Mouse (Mus musculus): ENCODE data around the gene Mbd4. TPM values are rescaled to one million over a fixed set of nuclear protein-coding genes. Genes with fewer than 3 reads are reported as not detected.

Gene Mbd4
- polyA plus RNA-seq, 1 experiment from 2014 or later = 14.6 TPM

- Histone ChIP-seq H3K9me3 (replicated peaks; ENCODE audit: control insufficient read depth, low read length) (no peaks in the 10 kb centered on the region), H3K9ac (ENCODE audit: low read depth, low read length) (no peak overlapping the region), H3K4me1 (ENCODE audit: control insufficient read depth, insufficient read depth, low read length) (no peaks in the 10 kb centered on the region), H3K27me3 (ENCODE audit: control insufficient read depth, insufficient read depth, low read length) (no peaks in the 10 kb centered on the region), H3K4me3 (ENCODE audit: low read depth, low read length) (no peak overlapping the region), H3K36me3 (ENCODE audit: control insufficient read depth, insufficient read depth, low read length) (peaks cover 72% of the 10 kb centered on the region), H3K4me2 (no peak overlapping the region), H3K27ac (ENCODE audit: low read depth, low read length) (no peak overlapping the region)
- no peak; the same call in 1 of the 2 replicates for ATAC-seq (replicated peaks; ENCODE audit: insufficient number of reproducible peaks, low FRiP score, low TSS enrichment)
- 76% methylated on average over 34 of the region's 34 CpGs for WGBS (ENCODE audit: insufficient replicate concordance)
Measured at GRCm38 (mm10) chr6:115791842-115792686, 61.1 kb downstream of the Mbd4 start.

GRCm38 (mm10) chr6:115791016-115791415, 62.2 kb downstream of the Mbd4 start:
- H3K27me3 ChIP-seq (ENCODE audit: control insufficient read depth, insufficient read depth, low read length) = no peaks in the 10 kb centered on the region
- H3K4me1 ChIP-seq (ENCODE audit: control insufficient read depth, insufficient read depth, low read length) = no peaks in the 10 kb centered on the region
- 77% methylated on average over 10 of the region's 10 CpGs for WGBS (ENCODE audit: insufficient replicate concordance)
- H3K36me3 ChIP-seq (ENCODE audit: control insufficient read depth, insufficient read depth, low read length) = peaks cover 72% of the 10 kb centered on the region
- no peak overlapping the region for H3K27ac ChIP-seq (ENCODE audit: low read depth, low read length)
- no peak overlapping the region for H3K4me3 ChIP-seq (ENCODE audit: low read depth, low read length)
- H3K9ac ChIP-seq (ENCODE audit: low read depth, low read length) = no peak overlapping the region
- H3K4me2 ChIP-seq = no peak overlapping the region
- ATAC-seq (replicated peaks; ENCODE audit: insufficient number of reproducible peaks, low FRiP score, low TSS enrichment) = no peak
- H3K9me3 ChIP-seq (replicated peaks; ENCODE audit: control insufficient read depth, low read length) = no peaks in the 10 kb centered on the region

Other genes starting within 250 kb of the Mbd4 start
- gene Raf1, start 176.7 kb downstream of the Mbd4 start, polyA plus RNA-seq (2014; fragmentation: Nextera tagmentation; extraction: Ambion mirVana) = 96.3 and 107 TPM in 2 replicates
- 4.2 and 4.4 TPM in 2 replicates for gene Tmem40, start 91.0 kb downstream of the Mbd4 start, polyA plus RNA-seq (2014; fragmentation: Nextera tagmentation; extraction: Ambion mirVana)
- 38.8 and 50.8 TPM in 2 replicates for gene Cand2, start 78.8 kb downstream of the Mbd4 start, polyA plus RNA-seq (2014; fragmentation: Nextera tagmentation; extraction: Ambion mirVana)
- 1,431 and 1,576 TPM in 2 replicates for gene Rpl32, start 44.6 kb downstream of the Mbd4 start, polyA plus RNA-seq (2014; fragmentation: Nextera tagmentation; extraction: Ambion mirVana)
- 0.50 and 0.63 TPM in 2 replicates for gene Efcab12, start 15.0 kb downstream of the Mbd4 start, polyA plus RNA-seq (2014; fragmentation: Nextera tagmentation; extraction: Ambion mirVana)
- gene Ift122, start 99 bp upstream of the Mbd4 start, polyA plus RNA-seq (2014; fragmentation: Nextera tagmentation; extraction: Ambion mirVana) = 21.0 and 26.7 TPM in 2 replicates
- gene Rho, start 78.4 kb upstream of the Mbd4 start, polyA plus RNA-seq (2014; fragmentation: Nextera tagmentation; extraction: Ambion mirVana) = 0.04 and 0.16 TPM in 2 replicates
- gene H1foo, start 91.6 kb upstream of the Mbd4 start, polyA plus RNA-seq (2014; fragmentation: Nextera tagmentation; extraction: Ambion mirVana) = not detected in 2 replicates
- 56.1 and 60.0 TPM in 2 replicates for gene Plxnd1, start 141.6 kb upstream of the Mbd4 start, polyA plus RNA-seq (2014; fragmentation: Nextera tagmentation; extraction: Ambion mirVana)

Data from heart, embryonic 11.5 days (tissue).